Mouse (Mus musculus) forebrain, postnatal 0 days (tissue): ENCODE data around the gene Pdp2. TPM values are rescaled to one million over a fixed set of nuclear protein-coding genes. Genes with fewer than 3 reads are reported as not detected.

ENCODE experiments used
- ATAC-seq: fragments of 200-750 bp; cut with Nextera tagmentation; 2 replicates; pipeline ENCODE4 v1.8.0; 2017; ENCODE audit warnings: mild to moderate bottlenecking, moderate library complexity
- DNase-seq: peaks from one replicate; pipeline ENCODE4 v3.0.0-alpha.2; 2015
- H3K27ac ChIP-seq: fragments of 300-500 bp; sonication (generic); 2 replicates; pipeline ENCODE4 v1.5.1; 2014; ENCODE audit warnings: low read depth, mild to moderate bottlenecking, antibody characterized with exemption, low read length, moderate library complexity, mixed read lengths
- H3K27me3 ChIP-seq: fragments of 300-500 bp; sonication (generic); 2 replicates; pipeline ENCODE4 v1.6.1; 2014; ENCODE audit warnings: mild to moderate bottlenecking, low read length, mixed read lengths; ENCODE audit not compliant: insufficient read depth
- H3K36me3 ChIP-seq: fragments of 300-500 bp; sonication (generic); 2 replicates; pipeline ENCODE4 v1.6.1; 2014; ENCODE audit warnings: mild to moderate bottlenecking, moderate library complexity; ENCODE audit not compliant: insufficient read depth
- H3K4me1 ChIP-seq: fragments of 300-500 bp; sonication (generic); 2 replicates; pipeline ENCODE4 v1.6.1; 2014; ENCODE audit warnings: antibody characterized with exemption; ENCODE audit not compliant: insufficient read depth
- H3K4me2 ChIP-seq: fragments of 300-500 bp; sonication (generic); 2 replicates; pipeline ENCODE4 v1.6.1; 2014; ENCODE audit warnings: low read depth, mild to moderate bottlenecking, moderate library complexity
- H3K4me3 ChIP-seq: fragments of 300-500 bp; sonication (generic); 2 replicates; pipeline ENCODE4 v1.5.1; 2014; ENCODE audit warnings: low read depth, low read length, mixed read lengths
- H3K9ac ChIP-seq: fragments of 300-500 bp; sonication (generic); 2 replicates; pipeline ENCODE4 v1.6.1; 2014; ENCODE audit warnings: mild to moderate bottlenecking
- H3K9me3 ChIP-seq: fragments of 300-500 bp; sonication (generic); 2 replicates; pipeline ENCODE4 v1.6.1; 2016; ENCODE audit warnings: low read length
- CTCF ChIP-seq: sonication (generic); IDR thresholded peaks from 2 replicates; pipeline ENCODE4 v1.5.1; 2016; ENCODE audit warnings: antibody characterized with exemption, control low read depth, low read depth
- WGBS: fragments of 180-500 bp; shearing (Covaris S2); extraction: QIAGEN DNeasy Blood & Tissue Kit; methylation state at CpG from one replicate; pipeline ENCODE4 v1.1.7; 2014; 5-methylcytosine and 5-hydroxymethylcytosine counted together
- polyA plus RNA-seq: library from polyadenylated mRNA; unstranded; fragments of >200 nt; fragmentation: Nextera tagmentation; extraction: Ambion mirVana; gene quantifications from 2 replicates; pipeline ENCODE4 v1.2.1, GENCODE M21; 2015
- total RNA-seq: library from RNA; depleted of rRNA; stranded (reverse); fragments of >200 nt; gene quantifications from 2 replicates; pipeline ENCODE4 v1.2.3, GENCODE M21; 2014

The Pdp2 gene
- total and polyA plus RNA-seq, 2 experiments from 2014 or later: 13.2 to 14.6 TPM

- no peaks in the 10 kb centered on the region for H3K9me3 ChIP-seq
- DNase-seq: no peak
- no peak overlapping the region for H3K4me3 ChIP-seq
- H3K4me2 ChIP-seq: no peak overlapping the region
- ATAC-seq: no peak
- H3K4me1 ChIP-seq: peaks cover 8% of the 10 kb centered on the region; the same call in 1 of the 2 replicates
- WGBS: 32% methylated on average over 5 of the region's 5 CpGs
- H3K27me3 ChIP-seq: peaks cover 6% of the 10 kb centered on the region; the same call in 1 of the 2 replicates
- H3K27ac ChIP-seq: no peak overlapping the region
- TF ChIP-seq CTCF: no peak
- H3K36me3 ChIP-seq: peaks cover 11% of the 10 kb centered on the region
- H3K9ac ChIP-seq: no peak overlapping the region
Measured at GRCm38 (mm10) chr8:104631975-104632374, 40.7 kb downstream of the Pdp2 start.

GRCm38 (mm10) chr8:104632486-104632885 is 41.2 kb downstream of the Pdp2 start:
- Histone ChIP-seq H3K4me3 (no peak overlapping the region), H3K27ac (no peak overlapping the region), H3K4me1 (peaks cover 8% of the 10 kb centered on the region; the same call in 1 of the 2 replicates), H3K27me3 (peaks cover 6% of the 10 kb centered on the region; the same call in 1 of the 2 replicates), H3K9ac (no peak overlapping the region), H3K36me3 (peaks cover 15% of the 10 kb centered on the region), H3K4me2 (no peak overlapping the region), H3K9me3 (no peaks in the 10 kb centered on the region)
- no peak for TF ChIP-seq CTCF
- ATAC-seq (peak; percentile 83), DNase-seq (peak; percentile 48)
- 47% methylated on average over 6 of the region's 6 CpGs for WGBS

GRCm38 (mm10) chr8:104633156-104633744 is 42.0 kb downstream of the Pdp2 start:
- H3K27ac ChIP-seq: no peak overlapping the region
- H3K27me3 ChIP-seq: peaks cover 6% of the 10 kb centered on the region; the same call in 1 of the 2 replicates
- 73% methylated on average over 9 of the region's 9 CpGs for WGBS

GRCm38 (mm10) chr8:104635004-104635710 is 43.9 kb downstream of the Pdp2 start:
- H3K4me2 ChIP-seq: no peak overlapping the region
- peaks cover 30% of the 10 kb centered on the region for H3K36me3 ChIP-seq
- H3K27me3 ChIP-seq: no peaks in the 10 kb centered on the region
- DNase-seq: no peak
- no peak for ATAC-seq
- TF ChIP-seq CTCF: no peak
- H3K4me1 ChIP-seq: peaks cover 8% of the 10 kb centered on the region; the same call in 1 of the 2 replicates
- no peak overlapping the region for H3K27ac ChIP-seq
- whole genome bisulfite sequencing: 95% methylated on average over 3 of the region's 3 CpGs
- H3K9ac ChIP-seq: no peak overlapping the region
- H3K4me3 ChIP-seq: no peak overlapping the region
- H3K9me3 ChIP-seq: no peaks in the 10 kb centered on the region

More at GRCm38 (mm10) chr8:104633156-104633744, 42.0 kb downstream of the Pdp2 start:
- Histone ChIP-seq H3K9me3 (no peaks in the 10 kb centered on the region), H3K4me1 (peaks cover 8% of the 10 kb centered on the region; the same call in 1 of the 2 replicates), H3K4me2 (no peak overlapping the region), H3K36me3 (peaks cover 19% of the 10 kb centered on the region), H3K4me3 (no peak overlapping the region), H3K9ac (no peak overlapping the region)
- no peak for TF ChIP-seq CTCF
- no peak for DNase-seq
- ATAC-seq: no peak

GRCm38 (mm10) chr8:104638010-104638409 is 46.8 kb downstream of the Pdp2 start:
- Histone ChIP-seq H3K27ac (no peak overlapping the region), H3K4me1 (peaks cover 14% of the 10 kb centered on the region), H3K4me2 (no peak overlapping the region), H3K36me3 (peaks cover 30% of the 10 kb centered on the region), H3K27me3 (no peaks in the 10 kb centered on the region), H3K9ac (no peak overlapping the region), H3K4me3 (no peak overlapping the region), H3K9me3 (no peaks in the 10 kb centered on the region)
- 87% methylated on average over 6 of the region's 6 CpGs for WGBS
- TF ChIP-seq CTCF: no peak
- no peak for DNase-seq
- no peak for ATAC-seq

- peaks cover 25% of the 10 kb centered on the region for H3K36me3 ChIP-seq
- H3K9me3 ChIP-seq: no peaks in the 10 kb centered on the region
- ATAC-seq: no peak
- no peak for DNase-seq
- no peak overlapping the region; the same call in 1 of the 2 replicates for H3K4me3 ChIP-seq
- H3K9ac ChIP-seq: no peak overlapping the region
- no peaks in the 10 kb centered on the region for H3K27me3 ChIP-seq
- peaks cover 14% of the 10 kb centered on the region for H3K4me1 ChIP-seq
- TF ChIP-seq CTCF: no peak
- 88% methylated on average over 7 of the region's 7 CpGs for WGBS
- peak overlapping the region; percentile 84 for H3K4me2 ChIP-seq
- no peak overlapping the region for H3K27ac ChIP-seq
Measured at GRCm38 (mm10) chr8:104640241-104640640, 49.0 kb downstream of the Pdp2 start.

- ATAC-seq (no peak), DNase-seq (no peak)
- Histone ChIP-seq H3K9ac (peak overlapping the region; percentile 75), H3K27me3 (no peaks in the 10 kb centered on the region), H3K36me3 (peaks cover 19% of the 10 kb centered on the region), H3K4me1 (peaks cover 14% of the 10 kb centered on the region), H3K27ac (no peak overlapping the region), H3K4me2 (peak overlapping the region; percentile 84), H3K4me3 (peak overlapping the region; percentile 81), H3K9me3 (no peaks in the 10 kb centered on the region)
- WGBS: 12% methylated on average over 25 of the region's 25 CpGs
- no peak for TF ChIP-seq CTCF
Measured at GRCm38 (mm10) chr8:104640831-104641370, 49.6 kb downstream of the Pdp2 start.
